Mouse (Mus musculus) megakaryocyte-erythroid progenitor cell, adult 5 weeks (primary cell): ENCODE measurements around the gene Prkca. TPM values are rescaled to one million over a fixed set of nuclear protein-coding genes. Genes with fewer than 3 reads are reported as not detected.

Experiments
- polyA plus RNA-seq: library from polyadenylated mRNA; stranded (reverse); fragments of >175 nt; gene quantifications from 2 replicates; pipeline ENCODE4 v1.2.3, GENCODE M21; 2012

The Prkca gene
- polyA plus RNA-seq: 2.2 and 3.5 TPM in 2 replicates

GRCm38 (mm10) chr11:108343789-108344462 is at the start of gene Prkca:
Gene Prkca (minus strand): TSS chr11:108343928.

GRCm38 (mm10) chr11:108342781-108343768 is 653 bp downstream of the Prkca start, which contains the start of gene Apoh:
Gene Apoh (plus strand): TSS chr11:108343354.

GRCm38 (mm10) chr11:107914634-107915226 is 429.0 kb downstream of the Prkca start, which contains the start of gene Cacng5:
Gene Cacng5 (minus strand): TSS chr11:107915055.

Other genes with a start within 250 kb of the Prkca start
- not detected in 2 replicates for gene Apoh, start 574 bp downstream of the Prkca start, polyA plus RNA-seq
- 0.05 and 0.17 TPM in 2 replicates for gene Cep112, start 81.3 kb upstream of the Prkca start, polyA plus RNA-seq